Mouse (Mus musculus): ENCODE measurements around the gene Lix1l.

- TF ChIP-seq CTCF (conservative IDR thresholded peaks at IDR 0.05; ENCODE audit: low read length) (no peak), NANOG (IDR thresholded peaks at IDR 0.05; ENCODE audit: borderline replicate concordance, low read length) (no peak), POU5F1 (IDR thresholded peaks at IDR 0.05; ENCODE audit: borderline replicate concordance, low read length) (no peak)
These were observed 29.0 kb downstream of the Lix1l start, which contains the start of gene Rbm8a for GRCm38 (mm10) chr3:96629729-96630600.

All from E14TG2a.4 (cell line).